Mouse (Mus musculus) megakaryocyte, embryonic 14.5 days (primary cell): ENCODE measurements around the gene Khdc1a. TPM values are rescaled to one million over a fixed set of nuclear protein-coding genes. Genes with fewer than 3 reads are reported as not detected.

Experiments used
- H3K27me3 ChIP-seq: replicated peaks from 2 replicates; pipeline ENCODE3; 2012; ENCODE audit warnings: inconsistent platforms
- H3K36me3 ChIP-seq: replicated peaks from 2 replicates; pipeline ENCODE3; 2012; ENCODE audit warnings: low read length, inconsistent platforms, mixed read lengths
- H3K4me1 ChIP-seq: 2 replicates; pipeline ENCODE4 v1.6.1; 2012; ENCODE audit warnings: inconsistent platforms
- H3K4me3 ChIP-seq: replicated peaks from 2 replicates; pipeline ENCODE3; 2012; ENCODE audit warnings: moderate library complexity, mild to moderate bottlenecking, inconsistent platforms
- H3K9me3 ChIP-seq: 2 replicates; pipeline ENCODE4 v1.6.1; 2012; ENCODE audit warnings: inconsistent platforms
- FLI1 ChIP-seq: IDR thresholded peaks from 2 replicates; pipeline ENCODE4 v1.6.1; 2012; ENCODE audit warnings: low read length, inconsistent platforms, mixed read lengths
- GATA1 ChIP-seq: IDR thresholded peaks from 3 replicates; pipeline ENCODE4 v1.6.1; 2012; ENCODE audit warnings: mixed read lengths, low read length, inconsistent platforms, borderline replicate concordance
- polyA plus RNA-seq: library from polyadenylated mRNA; stranded (reverse); fragments of >175 nt; gene quantifications from 2 replicates; pipeline ENCODE4 v1.2.3, GENCODE M21; 2012; ENCODE audit warnings: low replicate concordance; ENCODE audit not compliant: insufficient read depth

The Khdc1a gene
- polyA plus RNA-seq, 1 experiment: not detected

GRCm38 (mm10) chr1:21391138-21391671 lies 41.8 kb downstream of the Khdc1a start:
- no peak for TF ChIP-seq FLI1
- TF ChIP-seq GATA1: no peak
- Histone ChIP-seq H3K4me1 (no peaks in the 10 kb centered on the region), H3K9me3 (peaks cover 4% of the 10 kb centered on the region; the same call in 1 of the 2 replicates), H3K36me3 (no peaks in the 10 kb centered on the region), H3K27me3 (no peaks in the 10 kb centered on the region), H3K4me3 (no peak overlapping the region)

Other genes starting within 250 kb of the Khdc1a start
- gene Tmem14a, start 131.1 kb upstream of the Khdc1a start, polyA plus RNA-seq: 0.45 TPM in 1 of 2 replicates, not detected in the other
- gene Gsta3, start 109.1 kb upstream of the Khdc1a start, polyA plus RNA-seq: not detected in 2 replicates
- gene Khdc1c, start 18.7 kb downstream of the Khdc1a start, polyA plus RNA-seq: not detected in 2 replicates
- gene Khdc1b, start 33.9 kb downstream of the Khdc1a start, polyA plus RNA-seq: not detected in 2 replicates